Mouse (Mus musculus) embryonic facial prominence, embryonic 10.5 days (tissue): Measurements from ENCODE around the gene Rapgef4. TPM values are rescaled to one million over a fixed set of nuclear protein-coding genes. Genes with fewer than 3 reads are reported as not detected.
"Not testable (repeated sequence)": the region's sequence is repeated elsewhere in the genome, so short reads cannot be mapped to it uniquely, and the experiment has no call there.

ENCODE experiments used
- DNase-seq: peaks from one replicate; pipeline ENCODE4 v3.0.0-alpha.2; 2017; ENCODE audit warnings: low spot score
- H3K27ac ChIP-seq: fragments of 300-500 bp; sonication (generic); replicated peaks from 2 replicates; pipeline ENCODE4 v1.5.1; 2016; ENCODE audit warnings: mild to moderate bottlenecking
- H3K27me3 ChIP-seq: fragments of 300-500 bp; sonication (generic); replicated peaks from 2 replicates; pipeline ENCODE4 v1.6.1; 2016; ENCODE audit warnings: low read depth, mild to moderate bottlenecking; ENCODE audit not compliant: poor library complexity, severe bottlenecking
- H3K36me3 ChIP-seq: fragments of 300-500 bp; sonication (generic); replicated peaks from 2 replicates; pipeline ENCODE4 v1.6.1; 2016; ENCODE audit warnings: mild to moderate bottlenecking, moderate library complexity
- H3K4me1 ChIP-seq: fragments of 300-500 bp; sonication (generic); 2 replicates; pipeline ENCODE4 v1.6.1; 2016
- H3K4me3 ChIP-seq: fragments of 300-500 bp; sonication (generic); 2 replicates; pipeline ENCODE4 v1.5.1; 2016; ENCODE audit warnings: mild to moderate bottlenecking, moderate library complexity
- H3K9me3 ChIP-seq: fragments of 300-500 bp; sonication (generic); 2 replicates; pipeline ENCODE4 v1.6.1; 2016; ENCODE audit warnings: mild to moderate bottlenecking
- WGBS: fragments of 180-500 bp; shearing (Covaris S2); methylation state at CpG from one replicate; pipeline ENCODE4 v1.1.7; 2016; 5-methylcytosine and 5-hydroxymethylcytosine counted together
- polyA plus RNA-seq: library from polyadenylated mRNA; unstranded; fragments of >200 nt; fragmentation: Nextera tagmentation; extraction: Ambion mirVana; gene quantifications from 2 replicates; pipeline ENCODE4 v1.2.1, GENCODE M21; 2016

The Rapgef4 gene
- polyA plus RNA-seq, 1 experiment from 2014 or later: 2.9 TPM

DNA sequence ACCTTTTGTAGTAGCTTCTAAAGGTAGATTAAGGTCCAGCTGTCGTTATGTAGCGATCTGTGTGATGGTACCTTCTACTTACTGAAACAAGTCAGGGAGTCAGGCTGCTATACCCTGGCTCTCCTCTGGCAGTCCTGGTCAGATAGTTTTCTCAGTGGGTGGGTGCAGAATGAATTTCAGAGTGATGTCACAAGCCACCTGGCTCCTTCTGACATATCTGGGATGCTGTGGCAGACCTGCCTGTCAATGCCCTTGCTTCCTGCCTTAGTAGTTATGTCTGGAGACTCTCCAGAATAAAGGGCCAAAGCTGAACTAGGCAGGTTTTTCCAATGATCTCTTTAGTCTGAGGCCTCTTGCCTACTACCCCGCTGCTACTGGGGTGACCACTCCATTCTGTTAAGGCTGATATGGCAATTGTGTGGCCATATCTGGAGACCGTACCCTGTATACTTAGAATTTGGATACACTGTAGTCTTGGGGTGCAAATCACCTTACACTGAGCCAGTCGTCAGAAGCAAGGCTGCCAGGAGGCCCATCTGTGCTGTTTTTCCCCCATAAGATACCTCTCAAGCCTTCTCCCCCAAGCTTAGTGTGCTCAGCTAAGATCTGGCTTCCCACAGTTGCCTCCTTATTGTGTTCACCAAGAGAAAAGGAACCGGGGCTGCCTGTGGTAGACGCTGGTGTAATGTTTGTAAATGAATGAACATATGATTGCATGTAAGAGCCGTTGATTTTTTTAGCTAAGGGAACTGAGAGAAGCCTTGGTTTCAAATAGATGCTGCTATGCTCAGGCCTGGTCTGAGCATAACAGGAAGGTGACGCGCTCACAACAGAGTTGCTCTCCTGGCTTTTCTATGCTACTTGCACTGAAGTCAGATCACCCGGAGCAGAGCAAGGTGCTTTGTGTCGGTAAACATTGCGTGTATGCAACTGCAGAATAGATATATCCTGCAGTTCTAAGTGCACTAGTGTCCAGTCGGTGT lies 159.1 kb downstream of the Rapgef4 start:
- Histone ChIP-seq H3K27me3 (no peaks in the 10 kb centered on the region), H3K9me3 (no peaks in the 10 kb centered on the region), H3K4me3 (no peak overlapping the region), H3K4me1 (peaks cover 21% of the 10 kb centered on the region), H3K27ac (no peak overlapping the region), H3K36me3 (no peaks in the 10 kb centered on the region)
- 91% methylated on average over 14 of the region's 14 CpGs for WGBS
- DNase-seq: no peak

DNA sequence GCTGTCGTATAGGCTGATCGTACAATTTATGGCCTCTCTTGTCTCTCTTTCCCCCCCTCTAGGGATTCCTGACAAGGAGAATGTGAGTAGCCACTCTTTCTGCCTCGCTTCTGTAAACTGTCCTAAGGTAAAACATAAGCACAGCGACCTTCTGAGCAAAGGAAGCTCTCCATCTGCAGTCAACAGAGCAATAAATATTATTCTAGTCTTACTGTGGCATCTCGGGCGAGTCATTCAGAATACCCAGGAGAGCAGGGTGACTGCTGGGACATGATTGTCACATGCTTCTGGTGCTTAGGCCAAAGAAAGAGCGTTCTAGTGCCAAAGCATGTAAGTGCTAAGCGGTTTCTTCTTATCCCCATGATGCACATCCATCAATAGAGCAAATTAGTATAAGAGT lies 160.1 kb downstream of the Rapgef4 start:
- Histone ChIP-seq H3K4me1 (peaks cover 13% of the 10 kb centered on the region), H3K9me3 (no peaks in the 10 kb centered on the region), H3K36me3 (no peaks in the 10 kb centered on the region), H3K4me3 (no peak overlapping the region), H3K27ac (no peak overlapping the region), H3K27me3 (no peaks in the 10 kb centered on the region)
- 86% methylated on average over 8 of the region's 8 CpGs for WGBS
- DNase-seq: no peak

DNA sequence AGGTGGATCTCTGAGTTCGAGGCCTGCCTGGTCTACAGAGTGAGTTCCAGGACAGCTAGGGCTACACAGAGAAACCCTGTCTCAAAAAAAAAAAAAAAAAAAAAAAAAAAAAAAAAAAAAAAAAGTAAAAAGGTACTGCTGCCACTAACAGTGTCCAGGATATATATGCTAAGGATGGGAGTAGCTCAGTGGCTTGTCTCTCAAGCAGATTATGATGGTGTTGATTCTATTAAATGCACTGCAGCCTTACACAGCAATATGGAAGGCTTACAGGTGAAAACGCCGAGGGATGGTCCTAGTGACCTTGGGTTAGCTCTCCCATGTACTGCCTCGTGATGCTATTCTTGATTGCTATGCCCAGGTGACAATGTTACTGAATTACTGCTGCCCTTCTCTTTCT lies 160.7 kb downstream of the Rapgef4 start:
- not testable (repeated sequence) for H3K36me3 ChIP-seq, H3K27me3 ChIP-seq, H3K27ac ChIP-seq, H3K4me3 ChIP-seq, H3K9me3 ChIP-seq, H3K4me1 ChIP-seq, DNase-seq
- WGBS: 88% methylated on average over 4 of the region's 4 CpGs

GRCm38 (mm10) chr2:72143413-72143812 lies 162.4 kb downstream of the Rapgef4 start:
- Histone ChIP-seq H3K9me3 (no peaks in the 10 kb centered on the region), H3K27ac (no peak overlapping the region), H3K27me3 (no peaks in the 10 kb centered on the region), H3K4me1 (peaks cover 1% of the 10 kb centered on the region), H3K4me3 (no peak overlapping the region), H3K36me3 (no peaks in the 10 kb centered on the region)
- no peak for DNase-seq
- WGBS: 87% methylated on average over 9 of the region's 9 CpGs

DNA sequence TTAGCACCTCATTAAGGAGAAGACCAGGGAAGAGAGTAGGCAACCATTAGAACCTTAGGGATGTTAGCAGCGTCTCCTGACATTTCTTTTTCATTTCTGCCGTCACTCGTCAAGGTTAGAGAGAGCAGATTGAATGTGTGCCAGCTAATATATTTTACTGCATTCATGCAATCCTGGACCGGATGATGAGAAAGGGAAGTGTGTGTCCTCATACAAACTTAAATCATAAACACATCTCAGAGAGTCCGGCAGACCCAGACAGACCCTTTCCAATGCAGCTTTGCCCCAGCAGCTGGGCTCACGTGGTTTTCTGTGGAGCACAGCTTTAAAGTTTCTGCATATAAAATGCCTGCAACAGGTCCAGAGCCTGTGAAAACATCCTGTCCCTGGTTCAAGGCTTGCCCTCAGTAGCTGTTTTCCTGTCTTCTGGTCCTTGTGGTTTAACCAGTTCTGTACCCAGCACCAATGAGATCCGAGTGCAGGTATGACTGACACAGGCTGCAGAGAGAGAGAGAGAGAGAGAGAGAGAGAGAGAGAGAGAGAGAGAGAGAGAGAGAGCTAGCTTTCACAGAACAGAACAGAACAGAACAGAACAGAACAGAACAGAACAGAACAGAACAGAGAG lies 163.6 kb downstream of the Rapgef4 start:
- DNase-seq: no peak
- no peaks in the 10 kb centered on the region for H3K36me3 ChIP-seq
- peaks cover 6% of the 10 kb centered on the region for H3K4me1 ChIP-seq
- no peak overlapping the region for H3K4me3 ChIP-seq
- H3K27me3 ChIP-seq: no peaks in the 10 kb centered on the region
- WGBS: 86% methylated on average over 7 of the region's 7 CpGs
- no peak overlapping the region for H3K27ac ChIP-seq
- H3K9me3 ChIP-seq: no peaks in the 10 kb centered on the region

GRCm38 (mm10) chr2:72145281-72145875 lies 164.3 kb downstream of the Rapgef4 start:
- WGBS: 93% methylated on average over 11 of the region's 11 CpGs

GRCm38 (mm10) chr2:72146061-72146460 lies 165.0 kb downstream of the Rapgef4 start:
- Histone ChIP-seq H3K27me3 (no peaks in the 10 kb centered on the region), H3K9me3 (no peaks in the 10 kb centered on the region), H3K4me1 (peaks cover 6% of the 10 kb centered on the region), H3K4me3 (no peak overlapping the region), H3K36me3 (no peaks in the 10 kb centered on the region), H3K27ac (no peak overlapping the region)
- no peak for DNase-seq
- 85% methylated on average over 10 of the region's 10 CpGs for WGBS

More at GRCm38 (mm10) chr2:72145281-72145875, 164.3 kb downstream of the Rapgef4 start:
- H3K9me3 ChIP-seq: no peaks in the 10 kb centered on the region
- H3K27me3 ChIP-seq: no peaks in the 10 kb centered on the region
- no peak overlapping the region for H3K4me3 ChIP-seq
- DNase-seq: no peak
- H3K27ac ChIP-seq: no peak overlapping the region
- H3K36me3 ChIP-seq: no peaks in the 10 kb centered on the region
- H3K4me1 ChIP-seq: peaks cover 6% of the 10 kb centered on the region

GRCm38 (mm10) chr2:72147246-72147645 lies 166.2 kb downstream of the Rapgef4 start:
- 90% methylated on average over 7 of the region's 7 CpGs for WGBS
- Histone ChIP-seq H3K9me3 (no peaks in the 10 kb centered on the region), H3K4me3 (no peak overlapping the region), H3K4me1 (peaks cover 6% of the 10 kb centered on the region), H3K27me3 (no peaks in the 10 kb centered on the region), H3K27ac (no peak overlapping the region), H3K36me3 (no peaks in the 10 kb centered on the region)
- DNase-seq: no peak

GRCm38 (mm10) chr2:72147695-72148094 lies 166.7 kb downstream of the Rapgef4 start:
- WGBS: 44% methylated on average over 6 of the region's 6 CpGs
- no peaks in the 10 kb centered on the region for H3K9me3 ChIP-seq
- peaks cover 6% of the 10 kb centered on the region for H3K4me1 ChIP-seq

DNA sequence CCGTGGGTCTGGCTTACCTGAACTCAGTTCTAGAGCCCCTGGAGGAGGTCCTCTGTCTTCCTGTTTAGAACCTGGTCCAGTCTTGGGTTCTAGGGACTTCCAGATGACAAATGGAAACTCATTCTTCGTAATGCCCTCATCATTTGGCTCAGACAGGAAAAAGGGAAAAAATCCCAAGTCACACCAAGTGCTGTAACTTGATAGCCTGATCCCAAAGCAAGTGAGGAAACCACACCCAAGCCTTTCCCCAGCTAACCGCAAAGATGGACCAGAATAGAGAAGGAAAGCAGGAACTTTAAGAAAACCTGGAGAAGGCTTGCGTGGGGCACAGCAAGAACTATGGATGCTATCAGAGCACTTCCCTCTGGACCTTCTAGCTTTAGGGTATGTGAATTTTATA lies 167.6 kb downstream of the Rapgef4 start:
- 47% methylated on average over 4 of the region's 4 CpGs for WGBS

More at GRCm38 (mm10) chr2:72147695-72148094, 166.7 kb downstream of the Rapgef4 start:
- DNase-seq: no peak
- no peak overlapping the region for H3K4me3 ChIP-seq
- H3K27me3 ChIP-seq: no peaks in the 10 kb centered on the region
- H3K27ac ChIP-seq: no peak overlapping the region
- H3K36me3 ChIP-seq: no peaks in the 10 kb centered on the region

DNA sequence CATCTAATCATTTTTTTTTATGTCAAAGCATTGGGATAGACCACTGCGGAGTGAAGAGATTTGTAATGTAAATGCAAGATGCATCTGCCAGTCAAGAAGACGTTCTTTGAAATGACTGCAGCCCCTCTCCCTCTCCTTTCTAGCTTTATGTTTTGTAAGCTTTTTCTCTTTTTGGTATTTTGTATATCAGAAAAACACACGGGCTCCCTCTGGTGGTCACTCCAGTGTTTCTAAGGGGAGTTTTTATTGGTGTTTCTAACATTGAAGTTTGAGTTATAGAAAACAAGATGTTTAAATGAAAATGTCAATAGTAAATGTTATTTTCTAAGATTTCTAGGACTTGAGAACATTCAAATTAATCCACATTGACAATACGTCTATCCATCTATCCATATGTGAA lies 168.0 kb downstream of the Rapgef4 start:
- Histone ChIP-seq H3K27ac (no peak overlapping the region), H3K4me3 (no peak overlapping the region), H3K4me1 (peaks cover 6% of the 10 kb centered on the region), H3K9me3 (no peaks in the 10 kb centered on the region), H3K27me3 (no peaks in the 10 kb centered on the region), H3K36me3 (no peaks in the 10 kb centered on the region)
- 29% methylated on average over 4 of the region's 4 CpGs for WGBS
- peak; percentile 58 for DNase-seq

More for the DNA sequence above, 167.6 kb downstream of the Rapgef4 start:
- Histone ChIP-seq H3K36me3 (no peaks in the 10 kb centered on the region), H3K4me3 (no peak overlapping the region), H3K27me3 (no peaks in the 10 kb centered on the region), H3K27ac (no peak overlapping the region), H3K4me1 (peaks cover 6% of the 10 kb centered on the region), H3K9me3 (no peaks in the 10 kb centered on the region)
- DNase-seq: no peak

- H3K4me1 ChIP-seq: peaks cover 6% of the 10 kb centered on the region
- 81% methylated on average over 9 of the region's 9 CpGs for WGBS
- no peaks in the 10 kb centered on the region for H3K36me3 ChIP-seq
These were observed 170.9 kb downstream of the Rapgef4 start for GRCm38 (mm10) chr2:72151792-72152554.

More at GRCm38 (mm10) chr2:72151792-72152554, 170.9 kb downstream of the Rapgef4 start:
- Histone ChIP-seq H3K9me3 (no peaks in the 10 kb centered on the region), H3K4me3 (no peak overlapping the region), H3K27ac (no peak overlapping the region), H3K27me3 (no peaks in the 10 kb centered on the region)
- DNase-seq: no peak
